ENCODE assay signal across 8 mouse cellular contexts in genomic region chr17:34941344-34942041, GRCm38 (mm10). TPM values are rescaled to one million over a fixed set of nuclear protein-coding genes. Genes with fewer than 3 reads are reported as not detected.
DNase-seq lines count a peak whose midpoint lies in the region; ATAC-seq and TF ChIP-seq lines count a peak whose summit lies in the region.

No protein-coding gene starts in this region.

- DNase-seq in retina, postnatal 1 day, result peak; percentile 41
- DNase-seq in retina, embryonic 14.5 days (ENCODE audit: low spot score), result no peak
- DNase-seq in kidney, postnatal 0 days (ENCODE audit: low spot score), result peak; percentile 70
- DNase-seq in neural tube, embryonic 10.5 days (ENCODE audit: extremely low spot score, low spot score), result peak; percentile 49
- no peak for DNase-seq in right cerebral cortex, adult 2 months (ENCODE audit: low spot score in 2 of 2)
- DNase-seq in lung, postnatal 36 days, result no peak
- DNase-seq in layer of hippocampus, adult 8-10 months (ENCODE audit: low spot score in 2 of 2), result no peak

- ATAC-seq in forebrain, embryonic 15.5 days (replicated peaks), result no peak
- no peak; the same call in 1 of the 2 replicates for ATAC-seq in kidney, postnatal 0 days (replicated peaks; ENCODE audit: low FRiP score, low read depth)

- 0 out of 2 replicates have a peak, but pooled peaks cover 4% of the 10 kb centered on the region for H3K4me1 ChIP-seq in forebrain, embryonic 15.5 days
- H3K4me1 ChIP-seq in kidney, postnatal 0 days (replicated peaks; ENCODE audit: insufficient read depth, low read length), result no peaks in the 10 kb centered on the region

- peak overlapping the region; percentile 37 for H3K4me2 ChIP-seq in forebrain, embryonic 15.5 days (replicated peaks)
- H3K4me2 ChIP-seq in kidney, postnatal 0 days (ENCODE audit: low read length), result peak overlapping the region; percentile 62

- H3K9me3 ChIP-seq in forebrain, embryonic 15.5 days, result no peaks in the 10 kb centered on the region
- H3K9me3 ChIP-seq in kidney, postnatal 0 days (replicated peaks; ENCODE audit: low read length), result no peaks in the 10 kb centered on the region

- 5% methylated on average over 15 of the region's 15 CpGs for WGBS in forebrain, embryonic 15.5 days
- WGBS in kidney, postnatal 0 days, result 4% methylated on average over 15 of the region's 15 CpGs

- no peak for TF ChIP-seq CTCF in kidney, postnatal 0 days (IDR thresholded peaks at IDR 0.05; ENCODE audit: low read depth)

- 0 out of 2 replicates have a peak overlapping the region, but pooled peaks have one; percentile 17 for H3K9ac ChIP-seq in forebrain, embryonic 15.5 days (replicated peaks)
- peak overlapping the region; percentile 46 for H3K9ac ChIP-seq in kidney, postnatal 0 days (ENCODE audit: low read depth, low read length)

- H3K36me3 ChIP-seq in forebrain, embryonic 15.5 days, result no peaks in the 10 kb centered on the region
- no peaks in the 10 kb centered on the region for H3K36me3 ChIP-seq in kidney, postnatal 0 days (ENCODE audit: insufficient read depth, low read length)

- peak overlapping the region; percentile 14; the same call in 1 of the 2 replicates for H3K4me3 ChIP-seq in forebrain, embryonic 15.5 days
- H3K4me3 ChIP-seq in kidney, postnatal 0 days (replicated peaks; ENCODE audit: low read depth, low read length), result peak overlapping the region; percentile 30

- no peaks in the 10 kb centered on the region for H3K27me3 ChIP-seq in forebrain, embryonic 15.5 days
- H3K27me3 ChIP-seq in kidney, postnatal 0 days (ENCODE audit: insufficient read depth, low read length), result no peaks in the 10 kb centered on the region

- H3K27ac ChIP-seq in forebrain, embryonic 15.5 days (replicated peaks), result no peak overlapping the region
- peak overlapping the region; percentile 85 for H3K27ac ChIP-seq in kidney, postnatal 0 days

RNA-seq across cellular contexts. Expression of gene Neu1, which starts 10.4 kb away (rescaled TPM):
- polyA plus RNA-seq in forebrain, embryonic 15.5 days (2015; fragmentation: Nextera tagmentation; extraction: Ambion mirVana), result 27.9 and 31.0 TPM in 2 replicates
- 92.0 and 101 TPM in 2 replicates for polyA plus RNA-seq in kidney, postnatal 0 days (2015; fragmentation: Nextera tagmentation; extraction: Ambion mirVana)
- 10 to 100 TPM; 38.3 to 46.8 (median 41.7) TPM for total RNA-seq in layer of hippocampus, adult 8-10 months (2022)

RNA-seq across cellular contexts. Expression of gene Hspa1b, which starts 17.5 kb away (rescaled TPM):
- 0.10 and 0.17 TPM in 2 replicates for polyA plus RNA-seq in forebrain, embryonic 15.5 days (2015; fragmentation: Nextera tagmentation; extraction: Ambion mirVana)
- 2.2 and 2.6 TPM in 2 replicates for polyA plus RNA-seq in kidney, postnatal 0 days (2015; fragmentation: Nextera tagmentation; extraction: Ambion mirVana)
- 10 to 100 TPM; 13.2 to 31.7 (median 24.2) TPM for total RNA-seq in layer of hippocampus, adult 8-10 months (2022)

RNA-seq across cellular contexts. Expression of gene Slc44a4, which starts 27.2 kb away (rescaled TPM):
- polyA plus RNA-seq in forebrain, embryonic 15.5 days (2015; fragmentation: Nextera tagmentation; extraction: Ambion mirVana), result not detected in 2 replicates
- polyA plus RNA-seq in kidney, postnatal 0 days (2015; fragmentation: Nextera tagmentation; extraction: Ambion mirVana), result 24.2 and 27.3 TPM in 2 replicates
- under 1 TPM; 0.14 to 0.41 (median 0.34) TPM for total RNA-seq in layer of hippocampus, adult 8-10 months (2022)

RNA-seq across cellular contexts. Expression of gene Gm20481, which starts 28.2 kb away (rescaled TPM):
- polyA plus RNA-seq in forebrain, embryonic 15.5 days (2015; fragmentation: Nextera tagmentation; extraction: Ambion mirVana), result not detected in 2 replicates
- polyA plus RNA-seq in kidney, postnatal 0 days (2015; fragmentation: Nextera tagmentation; extraction: Ambion mirVana), result not detected in 2 replicates
- not detected for total RNA-seq in layer of hippocampus, adult 8-10 months (2022)

RNA-seq across cellular contexts. Expression of gene Hspa1a, which starts 30.5 kb away (rescaled TPM):
- polyA plus RNA-seq in forebrain, embryonic 15.5 days (2015; fragmentation: Nextera tagmentation; extraction: Ambion mirVana), result 3.6 and 3.7 TPM in 2 replicates
- polyA plus RNA-seq in kidney, postnatal 0 days (2015; fragmentation: Nextera tagmentation; extraction: Ambion mirVana), result 22.4 and 23.5 TPM in 2 replicates
- total RNA-seq in layer of hippocampus, adult 8-10 months (2022), result 10 to 100 TPM; 14.3 to 24.2 (median 19.4) TPM

Comparison
In these comparisons a context has a peak if more than half of its experiments do, and no peak if none do; other contexts are left out.
1. DNase-seq: peak in retina, postnatal 1 day (single experiment), kidney, postnatal 0 days (single experiment) and neural tube, embryonic 10.5 days (single experiment); none in retina, embryonic 14.5 days (single experiment), right cerebral cortex, adult 2 months (0 of 2), lung, postnatal 36 days (single experiment) and layer of hippocampus, adult 8-10 months (0 of 2).
2. RNA of gene Slc44a4, which starts 27.2 kb away (polyA plus RNA-seq): 24.2 to 27.3 TPM in kidney, postnatal 0 days; not detected in forebrain, embryonic 15.5 days; every median in the first group is over 10 times any median in the second.